Mouse (Mus musculus) megakaryocyte, embryonic 14.5 days (primary cell): ENCODE results near the gene Ttyh1.

ENCODE experiments used
- FLI1 ChIP-seq: IDR thresholded peaks from 2 replicates; pipeline ENCODE4 v1.6.1; 2012; ENCODE audit warnings: low read length, inconsistent platforms, mixed read lengths
- GATA1 ChIP-seq: IDR thresholded peaks from 3 replicates; pipeline ENCODE4 v1.6.1; 2012; ENCODE audit warnings: mixed read lengths, low read length, inconsistent platforms, borderline replicate concordance

GRCm38 (mm10) chr7:4144046-4144445, 24.8 kb downstream of the Ttyh1 start:
- TF ChIP-seq GATA1 = no peak
- no peak for TF ChIP-seq FLI1
